Mouse (Mus musculus) liver, embryonic 14.5 days (tissue): ENCODE data around the gene Clcn1. TPM values are rescaled to one million over a fixed set of nuclear protein-coding genes. Genes with fewer than 3 reads are reported as not detected.
A peak's percentile ranks its signal among the peaks of the same experiment; 100 is the strongest.

Experiments
- ATAC-seq: fragments of 200-750 bp; cut with Nextera tagmentation; 2 replicates; pipeline ENCODE4 v1.8.0; 2017; ENCODE audit warnings: moderate number of reproducible peaks, mild to moderate bottlenecking, moderate library complexity; ENCODE audit not compliant: insufficient read depth
- DNase-seq, 3 experiments: peaks; one replicate each; pipeline ENCODE4 v3.0.0-alpha.2; 2012 to 2013; ENCODE audit warnings: low read depth in 3 of 3, low spot score in 3 of 3
- H3K27ac ChIP-seq: fragments of 300-500 bp; sonication (generic); 2 replicates; pipeline ENCODE4 v1.5.1; 2014; ENCODE audit warnings: moderate library complexity, mild to moderate bottlenecking, control low read depth, inconsistent platforms
- H3K27me3 ChIP-seq: fragments of 300-500 bp; sonication (generic); 2 replicates; pipeline ENCODE4 v1.6.1; 2014; ENCODE audit warnings: mild to moderate bottlenecking, low read length, moderate library complexity; ENCODE audit not compliant: control insufficient read depth, insufficient read depth
- H3K36me3 ChIP-seq: fragments of 300-500 bp; sonication (generic); replicated peaks from 2 replicates; pipeline ENCODE4 v1.6.1; 2014; ENCODE audit warnings: low read depth; ENCODE audit not compliant: control insufficient read depth, insufficient read depth
- H3K4me1 ChIP-seq, 2 experiments: fragments of 200-500 bp in 1 of 2; fragments of 300-500 bp in 1 of 2; sonication (generic) in 1 of 2; replicated peaks; 2 replicates each; pipeline ENCODE4 v1.6.1; 2012 to 2014; ENCODE audit warnings: antibody characterized with exemption in 1 of 2, inconsistent platforms in 1 of 2, low read length in 1 of 2; ENCODE audit not compliant: control insufficient read depth in 2 of 2, insufficient read depth in 2 of 2
- H3K4me2 ChIP-seq: fragments of 300-500 bp; sonication (generic); 2 replicates; pipeline ENCODE4 v1.6.1; 2014; ENCODE audit warnings: low read depth, mild to moderate bottlenecking, control low read depth, moderate library complexity
- H3K4me3 ChIP-seq, 2 experiments: fragments of 200-500 bp in 1 of 2; fragments of 300-500 bp in 1 of 2; sonication (generic) in 1 of 2; 2 replicates each; pipeline ENCODE4 v1.5.1; 2012 to 2014; ENCODE audit warnings: low read depth in 2 of 2, low read length in 2 of 2, mild to moderate bottlenecking in 2 of 2, control low read depth in 1 of 2, inconsistent platforms in 1 of 2, moderate library complexity in 1 of 2; ENCODE audit not compliant: insufficient read depth in 1 of 2
- H3K9ac ChIP-seq: fragments of 300-500 bp; sonication (generic); replicated peaks from 2 replicates; pipeline ENCODE4 v1.6.1; 2014; ENCODE audit warnings: mild to moderate bottlenecking, control low read depth, moderate library complexity
- H3K9me3 ChIP-seq: fragments of 300-500 bp; sonication (generic); 2 replicates; pipeline ENCODE4 v1.6.1; 2016; ENCODE audit warnings: low read length, mixed read lengths; ENCODE audit not compliant: control insufficient read depth
- CTCF ChIP-seq: IDR thresholded peaks from 2 replicates; pipeline ENCODE4 v1.5.1; 2016; ENCODE audit warnings: antibody characterized with exemption, low read depth, control low read depth
- EP300 ChIP-seq: IDR thresholded peaks from 2 replicates; pipeline ENCODE4 v1.6.1; 2016; ENCODE audit warnings: antibody characterized with exemption, low read depth
- WGBS: fragments of 180-500 bp; shearing (Covaris S2); extraction: QIAGEN DNeasy Blood & Tissue Kit; methylation state at CpG from one replicate; pipeline ENCODE4 v1.1.7; 2014; ENCODE audit not compliant: insufficient replicate concordance; 5-methylcytosine and 5-hydroxymethylcytosine counted together
- polyA plus RNA-seq, 2 experiments: library from polyadenylated mRNA; depleted of rRNA in 1 of 2; stranded (reverse) in 1 of 2; unstranded in 1 of 2; fragments of >200 nt; fragmentation: Nextera tagmentation in 1 of 2; extraction: Ambion mirVana in 1 of 2; gene quantifications; 2 replicates each; pipeline versions ENCODE4 v1.2.1 to v1.2.3; 2012 to 2014

Clcn1 gene
- polyA plus RNA-seq, 2 experiments: 0.30 TPM; not detected in 1

- 25% methylated on average over 5 of the region's 5 CpGs for WGBS
These were observed 12.9 kb downstream of the Clcn1 start for GRCm38 (mm10) chr6:42299362-42299761.

GRCm38 (mm10) chr6:42309816-42310378, 23.4 kb downstream of the Clcn1 start:
- H3K27me3 ChIP-seq: no peaks in the 10 kb centered on the region
- DNase-seq (no peak), ATAC-seq (no peak)
- H3K9ac ChIP-seq: no peak overlapping the region
- H3K27ac ChIP-seq: no peak overlapping the region
- H3K4me3 ChIP-seq: no peak overlapping the region
- no peak overlapping the region for H3K4me2 ChIP-seq
- H3K9me3 ChIP-seq: no peaks in the 10 kb centered on the region
- no peaks in the 10 kb centered on the region for H3K4me1 ChIP-seq
- TF ChIP-seq EP300 (no peak), CTCF (peak; percentile 37; the same call in 1 of the 2 replicates)
- H3K36me3 ChIP-seq: no peaks in the 10 kb centered on the region
- 40% methylated on average over 8 of the region's 8 CpGs for WGBS

More at GRCm38 (mm10) chr6:42299362-42299761, 12.9 kb downstream of the Clcn1 start:
- ATAC-seq (no peak), DNase-seq (peak in 1 of 3 experiments; percentile 7)
- Histone ChIP-seq H3K9me3 (no peaks in the 10 kb centered on the region), H3K4me3 (no peak overlapping the region), H3K4me2 (no peak overlapping the region), H3K4me1 (no peaks in the 10 kb centered on the region), H3K27me3 (no peaks in the 10 kb centered on the region), H3K9ac (no peak overlapping the region), H3K36me3 (no peaks in the 10 kb centered on the region), H3K27ac (no peak overlapping the region)
- TF ChIP-seq CTCF (no peak), EP300 (no peak)

GRCm38 (mm10) chr6:42310427-42311053, 24.1 kb downstream of the Clcn1 start:
- TF ChIP-seq EP300 (no peak), CTCF (no peak)
- Histone ChIP-seq H3K27ac (no peak overlapping the region), H3K9ac (no peak overlapping the region), H3K36me3 (no peaks in the 10 kb centered on the region), H3K4me1 (no peaks in the 10 kb centered on the region), H3K4me2 (no peak overlapping the region), H3K4me3 (no peak overlapping the region), H3K27me3 (no peaks in the 10 kb centered on the region), H3K9me3 (no peaks in the 10 kb centered on the region)
- no peak for DNase-seq
- WGBS: 30% methylated on average over 2 of the region's 2 CpGs
- no peak for ATAC-seq

- ATAC-seq (no peak), DNase-seq (no peak)
- Histone ChIP-seq H3K9me3 (no peaks in the 10 kb centered on the region), H3K4me1 (no peaks in the 10 kb centered on the region), H3K9ac (no peak overlapping the region), H3K27me3 (peaks cover 23% of the 10 kb centered on the region), H3K4me3 (no peak overlapping the region), H3K4me2 (no peak overlapping the region), H3K36me3 (no peaks in the 10 kb centered on the region), H3K27ac (no peak overlapping the region)
- 52% methylated on average over 4 of the region's 4 CpGs for WGBS
- TF ChIP-seq CTCF (no peak), EP300 (no peak)
These were observed 31.8 kb downstream of the Clcn1 start for GRCm38 (mm10) chr6:42318293-42318692.

- TF ChIP-seq EP300: no peak
- TF ChIP-seq CTCF: no peak
- Histone ChIP-seq H3K36me3 (no peaks in the 10 kb centered on the region), H3K9ac (no peak overlapping the region), H3K4me2 (no peak overlapping the region), H3K27ac (no peak overlapping the region), H3K4me1 (peaks cover 0 to 3% of the 10 kb centered on the region in 2 experiments; a peak in 2 of 4 replicates), H3K4me3 (no peak overlapping the region), H3K9me3 (no peaks in the 10 kb centered on the region), H3K27me3 (peaks cover 47% of the 10 kb centered on the region)
- 2% methylated on average over 27 of the region's 28 CpGs for WGBS
- DNase-seq (no peak), ATAC-seq (no peak)
These were observed 37.0 kb downstream of the Clcn1 start for GRCm38 (mm10) chr6:42323371-42324066.
